Mouse (Mus musculus): ENCODE results near the gene Atg14.
"Not testable (repeated sequence)": the region's sequence is repeated elsewhere in the genome, so short reads cannot be mapped to it uniquely, and the experiment has no call there.

Gene Atg14

DNA sequence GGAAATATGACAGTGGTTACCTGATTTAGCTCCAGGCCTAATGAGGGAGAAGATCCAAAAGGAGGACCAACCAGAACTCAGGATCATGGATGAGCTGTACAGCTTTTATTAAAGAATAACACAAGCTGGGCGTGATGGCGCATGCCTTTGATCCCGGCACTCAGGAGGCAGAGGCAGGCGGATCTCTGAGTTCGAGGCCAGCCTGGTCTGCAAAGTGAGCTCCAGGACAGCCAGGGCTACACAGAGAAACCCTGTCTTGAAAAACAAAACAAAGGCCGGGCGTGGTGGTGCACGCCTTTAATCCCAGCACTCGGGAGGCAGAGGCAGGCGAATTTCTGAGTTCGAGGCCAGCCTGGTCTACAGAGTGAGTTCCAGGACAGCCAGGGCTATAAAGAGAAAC, at the start of gene Atg14:
TSS of gene Atg14 (minus strand) at position 101 of the 400 bp plus-strand sequence.
- DNase-seq = not testable (repeated sequence)

DNA sequence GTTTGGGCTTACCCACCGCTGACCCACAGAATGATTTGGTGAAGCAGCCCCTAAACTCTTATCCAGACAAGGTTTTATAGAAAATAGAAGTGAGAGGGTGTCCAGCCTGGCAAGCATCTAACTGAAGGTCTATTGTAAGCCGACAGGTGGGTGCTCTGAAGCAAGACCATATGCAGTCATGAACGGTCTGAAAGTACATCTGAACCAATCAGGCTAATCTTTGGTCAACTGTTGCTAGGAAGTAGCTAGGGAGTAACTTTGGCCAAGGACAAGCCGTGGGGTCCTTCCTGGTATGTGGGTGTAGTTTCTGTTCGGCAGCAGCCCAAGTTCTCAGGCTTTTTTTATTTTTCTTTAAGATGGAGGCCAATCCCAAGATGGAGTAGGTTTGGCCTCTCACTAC, 48.4 kb upstream of the Atg14 start:
- no peak for DNase-seq

DNA sequence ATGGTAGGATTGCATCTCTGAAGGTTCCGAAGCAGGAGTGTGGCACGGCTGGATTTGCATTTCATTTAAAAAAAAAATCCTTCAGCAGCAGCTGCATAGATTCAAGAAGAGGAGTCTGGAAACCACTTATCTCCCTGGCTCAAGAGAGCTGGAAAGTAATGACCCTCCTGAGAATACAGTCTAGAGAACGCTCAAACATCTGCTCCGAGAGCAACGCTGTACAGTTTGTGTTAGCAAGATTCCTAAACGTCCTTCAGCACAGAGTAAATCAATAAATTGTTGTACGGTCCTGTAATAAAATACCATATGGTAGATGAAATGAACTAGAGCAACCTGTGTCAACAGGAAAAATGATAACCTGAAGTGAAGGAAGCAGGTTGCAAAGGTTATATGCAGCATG, 42.8 kb upstream of the Atg14 start:
- no peak for DNase-seq

DNA sequence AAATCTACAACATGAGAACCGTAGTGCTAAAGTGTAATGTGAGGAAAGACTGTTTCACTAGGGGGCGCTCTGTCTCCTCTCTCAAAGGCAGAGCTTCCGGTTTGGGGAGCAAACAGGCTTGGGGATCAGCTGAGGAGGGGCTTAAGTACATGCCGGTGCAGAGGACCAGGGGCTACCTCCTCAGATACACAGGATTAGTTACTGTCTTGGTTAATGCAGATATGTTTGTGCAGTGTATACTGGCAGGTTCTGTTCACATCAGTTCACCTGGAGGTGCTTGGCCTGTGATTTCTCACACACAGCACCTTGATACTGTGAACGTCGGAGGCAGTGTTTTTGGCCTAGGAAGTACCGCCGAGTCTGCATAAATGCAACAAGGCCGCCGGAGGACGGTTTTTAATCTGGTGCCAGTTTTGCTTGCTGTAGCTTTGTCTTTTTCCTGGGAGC, 27.5 kb upstream of the Atg14 start:
- DNase-seq = peak; percentile 87

DNA sequence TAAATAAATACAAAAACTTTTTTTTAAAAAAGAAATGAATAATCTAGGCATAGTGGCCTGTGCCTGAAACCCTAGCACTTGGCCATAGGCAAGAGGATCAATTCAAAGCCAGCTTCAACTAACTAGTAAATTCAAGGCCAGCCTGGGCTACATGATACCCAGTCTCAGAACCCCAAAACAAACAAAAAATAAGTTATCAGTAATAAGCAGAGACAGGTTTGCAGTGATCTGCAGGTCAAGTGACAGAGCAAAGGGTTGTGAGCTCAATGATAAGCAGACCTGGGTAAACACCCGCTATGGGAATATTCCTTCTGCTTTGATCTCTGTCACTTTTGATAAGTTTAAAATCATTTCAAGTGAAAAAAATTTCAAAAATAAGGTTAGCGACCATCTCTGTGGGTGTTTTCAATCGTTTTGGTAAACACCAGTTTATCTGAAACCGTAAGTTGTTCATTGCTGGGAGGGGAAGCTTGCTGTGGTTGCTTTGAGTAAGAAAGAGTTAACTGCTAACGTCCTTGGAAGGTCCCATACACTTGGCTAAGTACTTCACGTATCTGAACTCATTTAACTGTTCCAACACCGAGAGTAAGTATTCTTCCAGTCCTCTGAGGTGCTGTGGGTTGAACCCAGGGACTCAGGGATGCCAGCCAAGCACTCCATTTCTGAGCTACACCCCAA, 24.1 kb upstream of the Atg14 start:
- no peak for DNase-seq

DNA sequence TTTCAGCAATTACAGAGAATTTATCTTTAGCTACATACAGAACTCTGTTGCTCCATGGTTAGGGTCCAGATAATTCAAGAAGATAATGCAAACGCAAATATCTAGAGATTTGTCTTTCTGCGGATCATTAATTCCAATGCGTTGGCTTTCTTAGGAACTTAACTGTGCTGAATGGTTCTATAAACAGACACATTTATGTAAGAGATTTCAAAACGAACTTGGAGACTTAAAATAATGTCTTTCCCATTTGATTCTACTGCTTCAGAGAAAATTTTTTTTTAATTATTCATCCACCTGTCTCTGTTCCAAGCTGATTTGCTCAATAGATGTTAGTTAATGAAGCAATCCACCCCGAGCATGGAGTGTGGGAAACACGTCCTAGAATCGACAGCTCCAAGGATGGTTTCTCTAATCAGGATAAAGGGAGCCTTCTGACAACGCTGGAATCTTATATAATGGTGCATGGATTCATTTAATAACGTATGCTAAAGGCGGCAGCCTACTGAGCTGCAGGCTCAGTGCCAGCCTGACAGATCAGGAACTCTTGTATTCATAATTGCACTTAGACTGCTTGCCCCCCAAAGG, 20.0 kb upstream of the Atg14 start:
- no peak for DNase-seq

DNA sequence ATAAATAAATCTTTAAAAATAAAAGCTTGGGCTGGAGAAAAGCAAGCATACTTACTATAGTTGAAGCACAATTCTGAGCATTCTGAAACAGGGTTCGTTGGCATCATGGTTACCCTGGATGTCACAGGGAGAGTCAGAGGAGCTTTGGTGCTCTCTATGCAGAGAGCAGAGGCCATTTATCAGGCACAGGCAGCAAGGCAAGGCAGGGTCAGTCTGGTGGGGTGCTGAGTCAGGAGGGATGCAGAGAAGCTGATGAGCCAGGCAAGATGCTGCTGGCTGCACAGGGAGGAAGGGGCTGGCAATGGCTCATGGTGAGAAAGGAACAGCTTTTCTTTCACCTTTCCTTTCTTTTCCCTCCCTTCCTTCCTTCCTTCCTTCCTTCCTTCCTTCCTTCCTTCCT, 19.0 kb upstream of the Atg14 start:
- no peak for DNase-seq

DNA sequence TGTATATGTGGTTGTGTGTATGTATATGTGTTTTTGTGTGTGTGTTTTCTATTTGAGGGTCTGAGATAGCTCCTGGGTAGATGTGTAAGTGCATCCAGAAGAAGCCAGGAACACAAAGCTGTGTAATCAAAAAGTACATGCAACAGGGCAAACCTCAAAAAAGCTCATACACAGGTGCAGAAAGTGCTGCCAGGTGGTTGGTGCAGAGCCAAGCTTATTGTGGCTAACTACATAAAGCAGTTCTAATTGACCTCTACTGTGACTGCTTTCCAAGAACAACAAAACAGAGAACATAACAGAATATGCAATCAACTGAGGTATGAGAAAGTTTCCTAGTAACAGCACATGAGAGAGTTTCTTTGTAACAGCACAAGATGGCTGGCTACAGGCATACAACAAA, 13.9 kb upstream of the Atg14 start:
- peak; percentile 54 for DNase-seq

DNA sequence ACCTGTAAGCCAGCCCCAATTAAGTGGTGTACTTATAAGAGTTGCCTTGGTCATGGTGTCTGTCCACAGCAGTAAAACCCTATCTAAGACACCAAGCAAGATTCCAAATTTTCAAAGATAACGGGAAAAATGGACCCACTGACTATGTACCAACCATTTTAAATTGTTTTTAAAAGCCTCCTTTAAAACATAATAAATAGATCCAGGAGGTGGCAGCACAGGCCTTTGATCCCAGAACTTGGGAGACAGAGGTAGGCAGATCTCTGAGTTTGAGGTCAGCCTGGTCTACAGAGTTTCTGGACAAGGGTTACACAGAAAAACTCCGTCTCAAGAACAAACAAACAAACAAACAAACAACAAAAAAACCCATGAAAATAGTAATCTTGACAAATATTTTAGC, 11.2 kb upstream of the Atg14 start:
- DNase-seq = peak; percentile 40

DNA sequence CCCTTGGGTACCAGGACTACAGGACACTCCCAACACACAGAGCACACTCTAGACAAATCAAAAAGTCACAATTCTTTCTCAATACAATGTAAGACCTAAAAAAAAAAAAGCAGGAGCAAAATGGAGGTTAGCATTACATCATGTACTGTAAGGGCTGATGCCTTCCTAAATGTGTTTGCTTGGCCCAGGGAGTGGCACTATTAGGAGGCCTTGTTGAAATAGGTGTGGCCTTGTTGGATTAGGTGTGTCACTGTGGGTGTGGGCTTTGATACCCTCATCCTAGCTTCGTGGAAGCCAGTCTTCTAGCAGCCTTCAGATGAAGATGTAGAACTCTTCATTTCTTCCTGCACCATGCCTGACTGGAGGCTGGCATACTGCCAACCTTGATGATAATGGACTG, 10.8 kb upstream of the Atg14 start:
- no peak for DNase-seq

DNA sequence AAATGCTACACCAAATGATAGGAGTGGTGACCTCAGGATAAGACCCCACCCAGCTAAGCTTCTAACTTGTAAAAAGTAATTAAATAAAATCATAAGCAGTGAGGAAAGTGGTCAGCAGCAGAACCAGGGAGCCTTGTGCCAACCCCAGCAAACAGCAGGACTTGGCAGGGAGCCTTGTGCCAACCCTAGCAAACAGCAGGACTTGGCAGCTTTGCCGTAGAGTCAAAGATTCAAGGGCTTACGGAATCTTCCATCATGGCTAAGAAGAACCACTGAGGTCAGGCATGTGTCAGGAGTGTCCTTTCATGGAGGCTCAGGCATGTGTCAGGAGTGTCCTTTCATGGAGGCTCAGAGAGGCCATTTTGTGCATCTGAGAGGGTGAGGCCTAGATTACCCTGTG, 7.6 kb upstream of the Atg14 start:
- DNase-seq = peak; percentile 60

DNA sequence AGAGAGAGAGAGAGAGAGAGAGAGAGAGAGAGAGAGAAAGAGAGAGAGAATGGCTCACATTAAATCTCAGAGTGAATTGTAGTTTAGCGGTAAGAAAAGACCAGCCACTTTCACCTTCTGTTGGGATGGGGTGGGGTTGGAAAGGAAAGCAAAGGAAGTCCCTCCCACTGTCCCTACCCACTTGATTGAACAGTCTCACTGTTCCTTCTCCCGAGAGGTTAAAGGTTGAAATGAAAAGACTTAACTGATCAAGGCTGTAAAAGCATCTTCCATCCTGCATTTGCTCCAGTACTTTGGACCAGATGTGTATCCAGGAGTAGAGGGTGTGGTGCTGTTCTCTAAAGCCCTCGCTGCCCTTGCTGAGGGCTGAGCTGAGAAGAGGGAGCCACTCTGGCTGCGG, 6.2 kb upstream of the Atg14 start:
- DNase-seq = no peak

DNA sequence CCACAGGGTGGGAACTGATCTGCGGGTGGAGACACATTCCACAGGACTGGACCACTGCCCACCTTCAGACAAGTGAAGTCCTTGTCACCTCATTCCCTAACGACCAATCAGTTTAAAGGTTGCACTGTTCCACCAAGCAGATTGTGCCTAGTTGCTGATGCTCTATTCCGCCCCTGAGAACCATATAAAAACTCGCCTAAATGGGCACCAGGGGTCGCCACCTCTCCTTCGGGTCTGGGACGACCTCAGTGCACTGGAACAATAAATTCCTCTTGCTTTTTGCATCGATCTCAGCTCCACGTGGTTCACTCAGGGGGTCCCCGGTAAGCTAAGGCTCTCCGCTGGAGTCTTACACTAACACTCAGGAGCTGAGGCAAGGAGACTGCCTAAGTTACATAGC, 4.3 kb upstream of the Atg14 start:
- no peak for DNase-seq

DNA sequence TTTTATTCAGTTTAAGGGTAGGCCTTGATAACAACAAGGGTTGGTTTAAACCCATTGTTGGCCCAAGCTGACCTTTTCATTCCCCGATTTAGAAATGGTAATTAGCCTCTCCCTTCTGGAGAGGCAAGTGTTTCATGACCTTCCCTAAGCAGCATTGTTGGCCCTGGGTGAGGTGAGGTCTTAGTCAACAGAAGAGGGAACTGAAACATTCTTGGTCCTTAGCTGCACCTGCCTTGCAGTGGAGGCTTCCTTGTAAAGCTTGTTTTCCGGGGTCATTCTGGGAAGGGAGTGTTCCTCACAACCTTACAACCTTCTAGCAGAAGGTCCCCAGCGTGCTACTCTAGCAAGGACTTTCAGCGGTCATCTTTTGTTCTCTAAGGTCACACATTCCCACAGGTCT, 2.3 kb upstream of the Atg14 start:
- DNase-seq = peak; percentile 24

DNA sequence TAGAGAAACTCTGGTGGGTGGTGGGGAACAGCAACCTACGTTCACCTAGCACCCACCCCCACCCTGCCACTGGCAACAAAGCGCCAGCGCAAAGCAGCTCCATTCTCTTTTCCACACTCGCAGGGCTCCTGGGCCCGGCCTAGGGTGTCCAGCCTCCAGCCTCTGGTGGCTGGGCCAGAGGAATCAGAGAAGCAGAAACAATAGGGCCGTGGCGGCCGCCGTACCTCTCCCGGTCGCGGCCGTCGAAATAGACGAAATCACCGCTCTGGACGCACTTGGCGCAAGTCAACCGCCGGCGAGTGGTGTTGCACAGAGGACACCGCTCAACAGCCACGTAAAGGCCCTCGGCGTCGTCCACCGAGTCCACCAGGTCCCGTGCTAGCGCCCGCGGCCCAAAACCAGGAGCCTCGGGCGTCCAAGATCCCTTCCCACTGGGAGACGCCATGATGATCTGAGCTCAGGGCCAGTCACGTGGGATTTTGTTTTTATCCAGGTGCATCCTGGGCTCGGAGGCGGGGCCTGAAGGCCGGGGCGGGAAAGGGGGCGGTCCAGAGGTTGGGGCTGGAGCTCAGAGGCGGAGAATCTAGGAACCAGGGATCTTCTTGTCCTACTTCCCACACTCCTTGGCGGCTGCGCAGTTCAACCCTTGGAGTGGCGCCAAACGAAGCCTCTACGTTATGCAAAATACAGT, 2.3 kb downstream of the Atg14 start:
- peak; percentile 99 for DNase-seq

DNA sequence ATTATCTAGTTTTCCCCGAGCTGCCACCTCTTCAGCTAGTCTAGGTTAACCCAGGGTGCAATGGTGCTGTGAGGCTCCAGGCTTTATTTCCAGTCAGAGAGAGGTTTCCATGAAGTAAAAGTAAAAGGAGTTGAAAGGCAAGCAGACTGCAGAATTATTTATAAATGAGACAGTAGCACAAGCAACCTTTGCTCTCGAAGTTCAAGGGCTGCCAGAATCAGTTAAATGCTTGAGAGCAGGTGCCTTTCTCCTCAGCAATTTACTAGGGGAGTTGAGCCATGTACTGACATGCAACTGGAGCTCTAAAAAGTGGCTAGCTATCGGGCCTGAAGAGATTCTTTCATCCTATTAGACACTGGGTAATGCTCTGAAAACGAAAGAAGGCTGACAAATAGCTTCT, 7.3 kb downstream of the Atg14 start:
- DNase-seq = no peak

DNA sequence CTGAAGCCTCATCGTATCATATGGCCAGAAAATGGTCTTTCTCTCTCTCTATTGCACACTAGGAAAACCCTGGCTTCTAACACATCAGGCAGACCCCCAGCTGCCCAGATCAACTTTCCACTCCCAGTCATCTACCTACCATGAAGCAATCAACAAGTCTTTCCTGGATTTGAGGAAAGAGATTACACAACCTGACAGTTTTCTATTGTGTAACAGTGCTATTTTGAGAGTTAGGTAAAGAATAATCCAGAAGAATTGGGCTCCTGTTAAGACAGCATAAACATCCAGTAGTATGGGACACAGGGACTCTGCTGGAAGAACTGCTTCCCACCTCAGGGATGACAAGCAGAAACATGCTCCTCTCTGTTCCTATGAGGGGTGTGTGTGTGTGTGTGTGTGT, 7.9 kb downstream of the Atg14 start:
- peak; percentile 25 for DNase-seq

DNA sequence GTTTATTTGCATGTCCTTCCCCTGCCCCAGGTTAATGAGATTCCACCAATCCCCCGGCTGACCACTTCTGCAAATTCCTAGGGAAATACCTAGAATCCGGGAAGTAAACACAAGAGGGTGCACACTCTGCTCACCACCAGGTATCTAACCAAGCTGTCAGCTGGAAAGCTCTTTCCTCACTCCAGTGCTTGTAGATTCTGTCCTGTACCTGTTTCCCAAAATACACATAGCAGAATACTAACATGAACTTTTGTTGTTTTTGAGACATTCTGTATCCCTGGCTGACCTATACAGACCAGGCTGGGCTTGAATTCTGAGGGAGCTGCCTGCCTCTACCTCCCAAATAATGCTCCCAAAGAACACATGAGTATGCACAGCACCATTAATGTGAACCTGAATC, 9.7 kb downstream of the Atg14 start:
- no peak for DNase-seq

DNA sequence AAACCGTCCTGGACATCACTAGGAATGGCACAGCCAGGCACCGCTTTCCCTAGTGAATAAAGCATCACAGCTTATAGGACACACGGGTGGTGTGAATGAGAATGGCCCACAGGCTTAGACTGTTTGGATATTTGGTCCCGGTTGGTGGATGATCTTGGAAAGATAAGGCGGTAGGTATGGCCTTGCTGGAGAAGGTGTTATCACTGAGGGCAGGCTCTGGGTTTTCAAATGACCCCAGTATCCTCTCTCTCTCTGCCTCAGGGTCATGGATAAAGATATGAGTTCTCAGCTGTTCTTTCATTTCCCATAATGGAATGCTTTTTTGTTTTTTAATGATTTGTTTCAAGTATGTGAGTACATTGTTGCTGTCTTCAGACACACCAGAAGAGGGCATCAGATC, 15.2 kb downstream of the Atg14 start:
- DNase-seq = no peak

DNA sequence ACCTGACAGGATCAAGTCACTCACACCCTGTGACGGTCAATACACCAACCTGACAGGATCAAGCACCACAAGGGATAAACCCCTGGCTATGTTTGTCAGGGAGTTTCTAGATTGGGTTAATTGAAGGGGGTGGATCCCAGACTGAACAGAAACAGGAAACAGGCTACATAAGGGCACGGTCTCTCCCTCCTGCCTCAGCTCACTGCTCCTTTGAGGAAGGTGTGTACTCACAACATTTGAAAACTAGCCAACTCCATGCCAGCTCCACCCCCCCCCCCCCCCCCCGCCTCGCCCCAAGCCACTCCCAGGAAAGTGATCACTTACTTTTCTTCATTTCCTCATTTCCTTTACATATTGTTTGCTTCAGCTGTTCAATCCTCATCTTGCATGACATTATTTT, 16.2 kb downstream of the Atg14 start:
- DNase-seq = no peak

DNA sequence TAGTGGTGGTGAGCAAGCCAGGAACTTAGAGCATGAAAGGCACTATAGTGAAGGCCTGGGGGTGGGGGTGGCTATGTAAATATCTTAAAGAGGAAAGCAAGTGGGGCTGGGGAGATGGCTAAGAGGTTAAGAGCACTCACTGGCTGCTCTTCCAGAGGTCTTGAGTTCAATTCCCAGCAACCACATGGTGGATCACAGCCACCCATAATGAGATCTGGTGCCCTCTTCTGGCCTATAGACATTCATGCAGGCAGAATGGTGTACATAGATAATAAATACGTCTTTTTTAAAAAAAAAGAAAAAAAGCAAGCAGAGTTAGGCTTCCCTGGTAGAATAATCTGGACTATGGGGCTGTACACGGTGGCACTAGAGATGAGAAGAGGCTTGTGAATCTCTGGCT, 17.1 kb downstream of the Atg14 start:
- no peak for DNase-seq

DNA sequence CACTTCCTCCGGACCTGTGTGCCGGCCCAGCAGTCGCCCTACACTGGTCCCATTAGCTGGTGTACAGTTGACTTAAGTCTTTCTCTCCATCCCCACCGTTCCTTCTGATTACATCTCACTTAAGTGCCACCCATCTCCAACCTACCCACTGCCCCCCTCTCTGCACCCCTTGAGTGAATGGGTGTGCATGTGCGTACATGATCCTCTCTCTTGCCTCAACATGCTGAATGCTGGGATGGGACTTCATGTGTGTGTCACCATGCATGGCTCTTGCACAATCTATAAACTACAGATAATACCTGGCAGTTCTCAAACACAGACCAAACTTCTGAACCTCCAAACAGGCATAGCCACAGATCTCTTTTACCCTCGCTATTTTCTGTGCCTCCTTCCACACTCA, 18.8 kb downstream of the Atg14 start:
- DNase-seq = no peak

DNA sequence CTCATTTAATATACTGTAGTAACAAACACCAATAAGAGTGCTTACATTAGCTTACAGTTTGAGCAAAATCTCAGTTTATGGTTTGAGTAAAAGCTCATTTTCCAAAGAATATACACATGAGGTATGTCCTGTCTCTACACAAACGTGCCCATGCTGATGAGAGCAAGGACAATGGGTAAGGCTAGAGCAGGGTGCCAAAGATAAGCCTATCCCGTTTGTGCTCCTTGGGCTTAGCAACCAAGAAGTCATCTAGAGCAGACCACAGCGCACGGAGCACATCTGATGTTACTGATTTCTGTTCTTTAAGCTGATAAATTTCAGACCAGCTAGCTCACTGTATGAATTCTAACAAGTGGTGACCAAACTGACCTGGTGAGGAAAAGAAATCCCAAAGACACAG, 25.6 kb downstream of the Atg14 start:
- no peak for DNase-seq

DNA sequence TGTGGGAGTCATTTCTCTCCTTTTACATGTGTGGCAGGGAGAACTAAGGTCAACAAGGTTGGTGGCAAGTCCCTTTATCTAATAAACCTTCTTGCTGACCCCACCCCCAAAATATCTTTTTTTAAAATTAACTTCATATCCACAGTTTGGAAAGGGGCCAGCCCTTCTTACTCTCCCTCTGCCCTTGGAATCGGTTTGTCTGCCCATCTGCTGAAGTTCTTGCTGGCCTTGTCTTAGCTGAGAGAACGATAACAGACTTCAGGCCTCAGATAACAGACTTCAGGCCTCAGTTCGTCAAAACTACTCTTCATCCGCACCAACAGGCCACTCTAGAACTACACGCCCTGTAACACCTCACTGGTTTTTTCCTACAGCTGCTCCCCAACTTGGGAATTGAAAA, 26.2 kb downstream of the Atg14 start:
- no peak for DNase-seq

DNA sequence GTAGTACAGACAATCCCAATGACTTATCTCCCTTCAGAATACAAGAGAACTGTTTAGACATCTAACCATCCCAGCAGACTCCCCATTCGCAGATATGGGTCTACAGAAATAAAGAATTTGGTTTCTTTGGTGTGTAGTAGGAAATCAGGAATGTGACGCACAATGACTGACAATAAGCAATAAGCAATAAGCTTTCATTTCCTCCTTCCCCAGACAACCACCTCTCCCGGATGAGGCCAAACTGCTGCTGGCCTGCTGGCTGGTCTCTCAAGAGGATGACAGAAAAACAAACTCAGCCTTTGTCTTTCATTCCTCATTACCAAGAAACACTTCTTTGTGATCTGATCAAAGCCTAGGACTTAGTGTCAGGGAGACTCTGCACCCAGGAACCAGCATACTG, 28.2 kb downstream of the Atg14 start:
- no peak for DNase-seq

All from lung, postnatal 36 days (tissue).